Mouse (Mus musculus) megakaryocyte-erythroid progenitor cell, adult 5-6 weeks (primary cell): Measurements from ENCODE around the gene Crip3. TPM values are rescaled to one million over a fixed set of nuclear protein-coding genes. Genes with fewer than 3 reads are reported as not detected.
A peak's percentile ranks its signal among the peaks of the same experiment; 100 is the strongest.

Experiments used
- ATAC-seq: replicated peaks from 2 replicates; pipeline ENCODE4 v1.8.0; 2016; ENCODE audit warnings: mild to moderate bottlenecking, inconsistent platforms; ENCODE audit not compliant: severe bottlenecking, poor library complexity, low FRiP score, low TSS enrichment
- total RNA-seq, 2 experiments: library from RNA; stranded (forward) in 1 of 2; stranded (reverse) in 1 of 2; fragments of 200-1000, 215-1000 nt in 1 of 2; fragments of >200 nt in 1 of 2; fragmentation: Nextera tagmentation in 1 of 2; gene quantifications; 2 replicates each; pipeline ENCODE4 v1.2.3; 2014 to 2017

The Crip3 gene
- not detected in 2 replicates for total RNA-seq (2014; fragmentation: Nextera tagmentation)
- not detected in 2 replicates for total RNA-seq (2017)

DNA sequence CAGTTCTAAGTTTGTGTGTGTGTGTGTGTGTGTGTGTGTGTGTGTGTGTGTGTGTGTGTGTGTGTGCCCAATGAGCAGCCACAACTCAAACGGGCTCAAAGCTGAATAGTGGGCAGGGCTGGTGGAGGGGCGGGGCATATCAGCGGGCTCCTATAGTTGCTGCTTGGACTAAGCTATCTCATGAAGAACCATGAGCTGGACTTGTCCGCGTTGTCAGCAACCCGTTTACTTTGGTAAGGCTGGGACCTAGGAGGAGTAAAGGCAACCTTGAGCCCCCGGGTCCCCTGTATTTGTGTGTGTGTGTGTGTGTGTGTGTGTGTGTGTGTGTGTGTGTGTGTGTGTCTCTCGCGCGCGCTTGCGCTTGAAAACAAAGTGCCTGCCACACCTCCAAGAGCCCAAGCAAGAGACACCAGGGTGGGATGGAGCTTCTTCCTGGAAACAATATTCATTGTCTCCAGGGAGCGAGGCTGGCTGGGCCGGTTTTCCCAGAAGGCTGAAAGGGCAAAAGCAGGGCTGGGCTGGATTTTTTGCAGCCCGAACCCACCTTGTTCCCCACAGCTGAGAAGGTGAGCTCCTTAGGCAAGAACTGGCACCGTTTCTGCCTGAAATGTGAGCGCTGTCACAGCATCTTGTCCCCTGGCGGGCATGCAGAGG is at the start of gene Crip3:
Crip3 (plus strand) TSS at position 166 of the 654 bp plus-strand sequence.
- ATAC-seq = no peak

DNA sequence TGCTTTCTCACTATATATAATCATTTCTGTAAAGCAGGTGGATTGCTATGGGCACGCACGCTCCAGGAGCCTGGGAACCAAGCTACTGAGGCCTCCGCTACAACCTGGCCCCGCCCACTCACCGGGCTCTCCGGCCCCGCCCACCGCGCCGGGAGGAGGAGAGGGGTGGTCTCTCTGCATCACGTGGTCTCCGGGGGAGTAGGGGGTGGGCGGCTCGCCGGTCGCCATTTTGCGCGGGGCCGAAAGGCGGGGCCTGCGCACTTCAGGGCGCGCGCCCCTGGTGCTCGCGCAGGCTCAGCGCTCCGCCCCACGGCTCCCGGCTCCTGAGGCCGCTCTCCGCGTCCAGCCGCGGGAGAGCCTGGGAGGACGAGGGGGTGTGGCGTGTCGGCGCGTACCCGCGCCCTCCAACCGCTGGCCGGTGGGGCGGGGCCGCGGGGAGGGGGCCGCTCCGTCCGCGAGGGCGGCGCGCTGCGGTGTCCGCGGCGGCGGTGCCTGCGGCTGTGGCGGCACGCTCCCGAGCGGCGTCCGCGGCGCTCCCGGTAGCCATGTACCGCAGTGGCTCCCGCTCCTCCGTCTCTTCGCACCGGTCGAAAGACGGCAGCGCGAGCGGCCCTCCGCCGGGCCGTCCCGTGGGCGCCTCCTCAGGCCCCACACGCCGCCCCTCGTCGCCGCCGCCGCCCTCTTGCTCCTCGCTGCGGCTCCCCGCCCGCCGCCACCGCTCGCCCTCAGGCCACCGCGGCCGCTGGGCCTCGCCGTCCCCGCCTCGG is 45.2 kb upstream of the Crip3 start, which contains the start of gene Zfp318:
Zfp318 (plus strand) TSS at position 438 of the 767 bp plus-strand sequence.
- ATAC-seq = peak; percentile 97

DNA sequence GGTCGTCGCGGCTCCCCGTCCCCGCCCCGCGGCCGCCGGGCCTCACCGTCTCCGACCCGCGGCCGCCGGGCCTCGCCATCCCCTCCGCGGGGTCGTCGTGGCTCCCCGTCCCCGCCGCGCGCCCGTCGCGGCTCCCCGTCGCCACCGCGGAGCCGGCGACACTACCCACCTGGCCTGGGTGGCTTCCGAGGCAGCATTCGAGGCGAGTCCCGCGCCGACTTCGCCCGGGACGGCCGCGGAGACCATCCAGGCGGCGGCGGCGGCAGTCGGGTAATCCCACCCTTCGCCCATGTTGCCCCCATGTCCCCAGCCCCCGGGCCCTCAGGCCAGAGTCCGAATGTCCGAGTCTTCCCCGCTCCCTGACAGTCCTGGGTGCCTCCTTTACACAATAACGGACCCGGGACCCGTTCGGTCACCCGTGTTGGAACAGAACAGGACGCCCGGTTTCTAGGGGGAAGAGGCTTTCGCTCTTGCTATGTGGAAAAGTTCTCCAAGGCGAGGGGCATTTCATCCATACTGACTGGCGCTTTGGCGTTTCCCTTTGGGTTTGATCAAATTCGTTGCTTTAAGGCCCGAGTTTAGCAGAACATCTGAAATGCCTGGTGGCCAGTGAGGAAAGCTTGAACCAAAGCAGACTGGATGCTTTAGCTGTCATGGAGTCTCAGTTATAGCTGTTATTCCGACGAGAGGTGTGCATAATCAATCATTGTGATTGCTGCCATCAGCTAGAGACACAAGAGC is 44.5 kb upstream of the Crip3 start:
- ATAC-seq = no peak

DNA sequence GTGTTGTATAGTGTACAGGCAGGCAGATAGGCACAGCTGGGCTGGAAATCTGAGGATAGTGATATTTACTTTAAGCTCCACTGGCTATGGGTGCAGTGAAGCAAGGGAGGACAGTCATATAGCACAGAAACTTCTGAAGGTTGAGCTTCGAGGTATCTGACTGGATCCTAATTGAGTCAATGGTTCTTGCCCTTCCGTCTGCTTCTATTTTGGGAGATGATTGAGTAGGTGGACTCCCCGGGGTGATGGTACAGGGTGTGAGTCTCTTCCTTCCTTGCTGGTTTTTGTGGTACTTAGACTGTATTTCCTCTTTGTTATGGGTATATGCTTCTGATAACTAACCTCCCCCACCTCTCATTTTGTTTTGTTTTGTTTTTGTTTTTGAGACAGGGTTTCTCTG is 40.5 kb upstream of the Crip3 start:
- ATAC-seq = no peak

DNA sequence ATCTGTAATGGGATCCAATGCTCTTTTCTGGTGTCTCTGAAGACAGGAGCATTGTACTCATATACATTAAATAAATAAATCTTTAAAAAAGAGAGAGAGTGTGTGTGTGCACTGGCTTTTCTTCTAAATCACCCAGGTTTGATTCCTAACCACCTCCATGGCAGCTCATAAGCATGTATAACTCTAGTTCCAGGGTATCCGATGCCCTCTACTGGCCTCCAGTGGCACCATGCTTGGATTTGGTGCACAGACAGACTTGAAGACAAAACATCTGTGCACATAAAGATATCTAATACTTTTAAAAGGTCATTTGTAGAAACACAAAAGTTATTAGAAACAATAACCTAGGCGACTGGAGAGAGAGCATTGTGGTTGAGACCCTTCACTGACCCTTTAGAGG is 35.7 kb upstream of the Crip3 start:
- no peak; the same call in 1 of the 2 replicates for ATAC-seq

DNA sequence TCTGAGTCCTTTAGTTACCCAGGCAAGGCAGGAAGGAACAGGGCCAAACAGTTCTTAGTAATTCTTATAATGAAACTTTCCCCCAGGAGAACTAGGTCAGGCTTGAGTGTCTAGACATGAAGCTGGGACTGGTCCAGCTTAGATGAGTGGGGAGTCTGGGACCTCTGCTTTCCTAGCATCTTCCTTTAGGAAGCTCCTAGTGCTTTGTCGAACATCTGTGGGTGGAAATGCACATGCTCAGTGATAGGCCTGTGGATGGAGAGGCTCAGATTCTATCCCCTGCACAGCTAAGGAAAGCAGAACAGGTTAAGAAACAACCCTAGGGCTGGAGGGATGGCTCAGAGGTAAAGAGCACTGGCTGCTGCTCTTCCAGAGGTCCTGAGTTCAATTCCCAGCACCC is 34.1 kb upstream of the Crip3 start:
- ATAC-seq = no peak

DNA sequence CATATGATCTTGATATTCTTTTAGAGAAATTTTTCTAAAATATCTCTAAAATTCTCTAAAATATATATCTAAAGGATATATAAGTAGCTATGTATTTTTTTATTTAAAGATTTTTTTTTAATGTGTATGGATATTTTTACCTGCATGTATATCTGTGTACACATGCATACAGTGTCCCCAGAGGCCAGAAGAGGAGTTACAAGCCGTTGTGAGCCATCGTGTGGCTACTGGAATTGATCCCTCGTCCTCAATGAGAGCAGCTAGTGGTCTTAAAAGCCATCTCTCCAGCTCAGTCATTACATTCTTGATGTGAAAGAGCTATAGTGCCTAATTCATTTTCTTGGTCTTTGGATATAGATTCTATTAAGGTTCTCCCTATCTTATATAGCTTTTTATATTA is 20.2 kb upstream of the Crip3 start:
- ATAC-seq = 0 out of 2 replicates have a peak, but pooled peaks have one; percentile 57

DNA sequence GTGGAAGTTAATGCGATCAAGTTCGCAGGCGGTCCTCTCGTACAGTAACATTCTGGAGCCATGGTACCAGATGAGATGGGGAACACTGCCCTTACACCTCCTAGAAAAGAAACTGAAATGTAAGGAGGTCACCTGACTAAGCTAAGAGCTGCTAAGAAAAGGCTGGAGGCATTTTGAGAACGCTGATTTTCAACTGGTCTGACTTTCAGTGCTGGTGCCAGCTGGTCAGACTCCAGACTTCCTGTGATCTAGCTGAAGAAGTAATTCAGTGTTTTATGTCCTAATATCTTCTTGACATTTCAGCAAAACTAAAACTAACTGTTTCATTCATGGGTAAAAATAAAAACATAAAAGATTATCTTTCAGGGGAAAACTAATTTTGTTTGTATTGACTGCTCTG is 10.1 kb upstream of the Crip3 start:
- no peak for ATAC-seq

DNA sequence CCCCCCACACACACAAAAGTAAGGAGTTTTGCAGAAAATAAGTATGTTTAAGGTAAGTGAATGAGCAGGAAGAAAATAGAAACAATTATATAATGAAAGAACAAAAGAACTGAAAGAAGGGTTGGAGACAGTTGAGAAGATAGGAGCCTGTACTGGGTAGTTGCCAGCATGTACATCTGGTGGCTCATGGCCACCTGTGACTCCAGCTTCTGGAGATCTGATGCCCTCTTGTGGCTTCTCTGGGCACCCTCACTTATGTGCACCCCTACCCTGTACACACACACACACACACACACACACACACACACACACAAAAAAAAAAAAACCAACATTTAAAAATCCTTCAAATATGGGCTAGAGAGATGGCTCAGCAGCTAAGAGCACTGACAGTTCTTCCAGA is 9.0 kb upstream of the Crip3 start:
- ATAC-seq = no peak

DNA sequence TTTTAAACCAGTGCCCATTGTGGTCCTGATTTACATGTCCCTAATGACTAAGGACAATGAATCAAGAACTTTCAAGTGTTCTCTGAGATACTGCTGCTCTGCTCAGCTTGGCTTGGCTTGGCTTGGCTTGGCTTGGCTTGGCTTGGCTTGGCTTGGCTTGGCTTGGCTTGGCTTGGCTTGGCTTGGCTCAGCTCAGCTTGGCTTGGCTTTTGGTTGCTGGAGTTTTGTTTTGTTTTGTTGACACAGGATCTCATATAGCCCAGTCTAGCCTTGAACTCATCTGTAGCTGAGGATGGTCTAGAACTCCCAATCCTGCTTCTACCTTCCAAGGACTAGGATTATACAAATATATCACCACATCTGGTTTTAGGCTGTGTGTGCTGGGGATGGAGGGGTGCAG is 2.2 kb upstream of the Crip3 start:
- ATAC-seq = no peak

DNA sequence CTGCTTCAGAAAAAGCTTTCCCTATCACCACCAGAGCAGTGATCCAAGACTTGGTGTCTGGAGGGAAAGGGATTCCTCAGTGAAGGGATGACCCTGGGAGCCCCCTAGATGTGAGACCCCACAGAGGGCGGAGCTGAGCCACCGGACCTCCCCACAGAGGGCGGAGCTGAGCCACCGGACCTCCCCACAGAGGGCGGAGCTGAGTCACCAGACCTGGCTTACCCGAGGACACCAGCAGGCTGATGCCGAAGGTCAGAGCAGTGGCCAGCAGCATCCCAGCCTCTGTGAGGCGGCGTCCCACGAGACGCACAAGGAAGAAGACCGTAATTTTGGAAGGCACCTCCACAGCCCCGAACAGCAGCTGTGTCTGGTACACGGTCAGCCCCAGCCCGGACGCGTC is 4.9 kb downstream of the Crip3 start:
- ATAC-seq = no peak

DNA sequence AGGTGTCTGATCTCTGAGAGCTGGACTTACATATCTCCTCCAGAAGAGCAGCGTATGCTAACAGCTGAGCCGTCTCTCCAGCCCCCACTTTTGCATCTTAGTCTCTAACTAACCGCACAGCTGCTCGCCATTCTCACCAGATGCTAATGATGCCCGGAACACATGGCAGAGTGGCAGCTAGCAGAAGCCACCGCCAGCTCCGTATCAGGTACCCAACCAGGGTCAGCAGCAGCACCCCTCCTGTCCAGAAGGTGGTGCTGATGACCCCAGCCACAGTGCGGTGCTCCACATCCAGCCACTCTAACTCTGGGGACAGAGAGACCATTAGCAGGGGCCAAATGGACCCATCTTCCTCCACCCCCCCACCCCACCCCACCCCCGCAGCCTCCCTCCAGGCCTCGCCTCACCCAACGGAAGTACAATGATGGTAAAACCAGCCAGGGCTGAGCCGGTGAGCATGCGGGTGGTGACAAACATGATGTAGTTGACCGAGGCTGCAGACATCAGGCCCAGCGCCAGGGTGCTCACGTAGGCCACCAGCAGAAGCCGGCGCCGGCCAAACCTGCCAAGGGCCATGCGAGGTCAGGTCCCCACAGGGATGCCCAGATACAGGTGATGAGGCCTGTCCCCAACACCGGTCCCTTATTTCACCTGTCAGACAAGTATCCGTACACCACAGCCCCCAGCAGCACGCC is 8.1 kb downstream of the Crip3 start:
- 0 out of 2 replicates have a peak, but pooled peaks have one; percentile 62 for ATAC-seq

DNA sequence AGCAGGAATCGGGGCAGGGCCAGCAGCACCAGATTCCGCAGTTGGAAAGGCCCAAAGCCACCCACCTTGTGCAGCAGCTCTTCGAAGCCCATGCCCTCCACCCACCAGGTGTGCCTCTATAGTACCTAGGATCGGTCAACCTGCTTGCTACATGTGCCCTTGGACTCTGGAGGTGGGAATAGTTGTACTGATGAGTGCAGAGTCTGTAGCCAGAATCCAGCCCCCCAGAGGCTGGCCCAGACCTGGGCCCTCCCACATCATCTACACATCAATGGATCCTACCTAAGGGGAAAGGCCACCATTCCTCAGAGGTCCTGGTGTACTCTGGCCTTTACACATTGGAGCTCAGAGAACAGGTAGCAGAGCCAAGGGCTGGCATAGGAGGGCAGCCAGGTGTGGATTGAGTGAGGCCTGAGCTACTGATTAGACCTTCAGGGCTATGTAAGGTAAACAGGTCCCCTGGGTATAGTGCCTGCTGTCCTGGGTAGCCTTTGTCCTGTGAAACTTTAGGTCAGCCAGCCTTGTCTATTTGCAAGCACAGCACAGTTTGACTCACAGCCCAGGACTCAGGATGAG is 9.7 kb downstream of the Crip3 start, which contains the start of gene Slc22a7:
Slc22a7 (minus strand) TSS at position 160 of the 576 bp plus-strand sequence.
- ATAC-seq = no peak

DNA sequence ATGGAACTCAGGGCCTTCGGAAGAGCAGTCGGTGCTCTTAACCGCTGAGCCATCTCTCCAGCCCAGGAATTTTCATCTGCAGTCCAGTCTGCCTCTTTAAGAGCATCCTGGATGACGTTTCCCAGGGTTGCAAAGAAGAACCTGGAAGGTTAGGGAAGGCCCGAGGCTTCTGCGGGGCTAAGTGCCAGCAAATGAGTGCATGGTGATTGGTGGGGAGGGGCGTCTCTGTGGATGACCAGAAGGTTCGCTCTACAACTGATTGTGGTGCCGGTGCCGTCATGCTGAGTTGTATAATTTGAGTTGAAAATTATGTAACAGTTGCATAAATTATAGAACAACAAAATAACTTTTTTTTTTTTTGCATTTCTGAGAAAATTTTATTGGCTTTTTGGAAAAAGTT is 10.4 kb downstream of the Crip3 start:
- no peak for ATAC-seq

DNA sequence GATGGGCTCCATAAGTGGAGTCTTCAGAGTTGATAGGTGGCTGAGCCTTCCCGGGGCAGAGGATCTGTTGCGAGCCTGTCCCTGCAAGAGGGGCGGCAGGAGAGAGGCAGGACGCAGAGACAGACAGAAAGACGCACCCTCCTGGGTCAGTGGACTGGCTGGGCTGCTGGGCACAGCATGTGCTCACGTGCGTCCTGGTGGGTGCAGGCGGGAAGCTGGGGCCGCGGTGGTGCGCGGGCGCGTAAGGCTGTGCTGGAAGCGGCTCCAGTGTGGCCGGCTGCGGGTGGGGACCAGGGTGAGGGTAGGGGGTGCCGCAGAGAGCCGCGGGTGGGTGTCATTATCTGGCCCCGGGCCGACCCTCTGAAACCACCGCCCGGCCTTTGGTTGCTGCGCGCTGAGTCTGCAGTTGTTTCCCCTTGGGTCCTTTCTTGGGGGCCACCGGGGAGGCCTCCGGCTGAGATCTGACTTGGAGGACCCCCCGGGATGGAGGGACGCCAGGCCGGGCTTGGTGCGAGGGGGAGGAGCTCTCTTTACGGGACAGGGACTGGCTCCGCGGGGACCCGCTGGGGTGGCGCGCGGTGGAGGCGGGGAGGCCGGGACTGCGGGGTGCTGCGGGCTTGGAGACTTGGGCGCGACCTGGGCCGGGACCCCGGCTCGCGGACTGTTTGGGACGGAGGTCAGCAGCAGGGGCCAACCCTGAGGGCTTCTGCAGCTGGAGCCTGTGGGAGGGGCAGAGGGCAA is 16.3 kb downstream of the Crip3 start:
- ATAC-seq = no peak

DNA sequence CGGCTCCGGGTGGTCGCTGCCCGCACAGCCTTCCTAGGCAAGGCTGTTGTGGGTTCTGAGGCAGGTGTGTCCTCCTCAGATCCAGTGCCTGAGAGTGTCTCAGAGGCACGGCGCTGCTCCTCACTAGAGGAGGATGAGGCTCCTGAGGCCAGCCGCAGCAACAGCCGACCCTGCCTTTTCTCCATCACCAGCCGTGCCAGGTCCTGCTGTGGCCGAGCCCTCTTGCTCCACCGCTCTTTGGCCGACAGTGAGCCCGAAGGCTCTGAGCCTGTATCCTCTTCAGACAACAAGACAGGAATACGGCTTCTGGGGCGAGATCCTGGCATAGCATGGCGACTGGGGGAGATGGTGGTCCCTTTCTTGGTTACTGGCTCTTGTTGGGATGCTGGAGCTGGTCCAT is 17.5 kb downstream of the Crip3 start:
- no peak for ATAC-seq

DNA sequence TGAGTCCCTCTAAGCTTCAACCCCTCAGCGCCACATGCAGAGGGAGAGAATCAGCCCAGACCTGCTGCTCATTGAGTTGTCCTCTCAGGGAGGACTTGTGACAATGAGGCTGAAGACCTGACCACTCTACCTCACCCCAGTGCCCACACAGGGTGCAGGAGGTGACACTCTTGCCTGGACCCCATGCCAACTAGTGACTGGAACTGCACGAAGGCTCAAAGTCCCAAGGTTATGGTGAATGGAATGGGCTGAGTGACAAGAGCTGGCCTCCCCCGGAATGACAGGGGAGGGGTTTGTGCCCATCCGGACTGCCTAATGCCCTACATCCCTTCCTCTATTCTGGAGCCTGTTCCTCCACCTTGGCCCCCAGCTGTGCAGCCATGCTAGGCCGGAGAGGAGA is 24.0 kb downstream of the Crip3 start:
- no peak for ATAC-seq

DNA sequence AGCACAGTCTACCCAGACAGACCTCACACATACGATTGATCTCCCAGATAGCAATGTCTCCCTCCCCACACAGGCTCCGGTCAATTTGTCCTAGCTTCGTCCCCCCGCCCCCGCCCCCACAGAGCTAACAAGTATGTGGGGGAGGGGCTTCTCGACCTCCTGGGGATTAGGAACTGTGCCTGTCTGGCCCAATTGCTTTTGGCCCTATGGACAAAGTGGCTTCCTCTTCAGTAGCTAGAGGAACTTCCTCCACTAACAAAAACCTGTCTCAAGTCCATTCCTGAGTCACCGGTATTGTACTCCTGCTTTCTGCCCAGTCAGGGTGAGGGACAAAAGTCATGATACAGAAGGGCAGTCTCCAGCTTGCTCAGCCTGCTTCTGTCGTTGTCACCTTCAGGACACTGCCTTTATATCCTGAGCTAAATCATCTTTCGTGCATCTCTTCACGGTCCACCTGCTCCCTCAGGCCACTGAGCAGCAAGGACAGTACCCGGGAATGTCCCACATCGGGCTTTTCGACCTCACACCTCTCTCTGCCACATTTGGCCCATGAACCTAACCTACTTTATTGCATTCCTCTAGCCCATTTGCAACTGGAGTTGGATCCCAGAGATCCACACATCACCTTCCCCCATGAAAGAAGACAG is 24.7 kb downstream of the Crip3 start:
- no peak for ATAC-seq
